Mouse (Mus musculus) hindbrain, embryonic 13.5 days (tissue): Measurements from ENCODE around the gene Pced1b. TPM values are rescaled to one million over a fixed set of nuclear protein-coding genes. Genes with fewer than 3 reads are reported as not detected.

Experiments used
- ATAC-seq: fragments of 200-750 bp; cut with Nextera tagmentation; 2 replicates; pipeline ENCODE4 v1.8.0; 2017; ENCODE audit warnings: moderate TSS enrichment; ENCODE audit not compliant: low FRiP score
- H3K27ac ChIP-seq: fragments of 300-500 bp; sonication (generic); 2 replicates; pipeline ENCODE4 v1.5.1; 2015; ENCODE audit warnings: inconsistent platforms, mild to moderate bottlenecking, moderate library complexity
- H3K27me3 ChIP-seq: fragments of 300-500 bp; sonication (generic); 2 replicates; pipeline ENCODE4 v1.6.1; 2015; ENCODE audit warnings: mild to moderate bottlenecking, inconsistent platforms
- H3K36me3 ChIP-seq: fragments of 300-500 bp; sonication (generic); 2 replicates; pipeline ENCODE4 v1.6.1; 2015; ENCODE audit warnings: mild to moderate bottlenecking, inconsistent platforms
- H3K4me1 ChIP-seq: fragments of 300-500 bp; sonication (generic); replicated peaks from 2 replicates; pipeline ENCODE4 v1.6.1; 2015; ENCODE audit warnings: inconsistent platforms
- H3K4me2 ChIP-seq: fragments of 300-500 bp; sonication (generic); 2 replicates; pipeline ENCODE4 v1.6.1; 2015; ENCODE audit warnings: inconsistent platforms, mild to moderate bottlenecking, moderate library complexity
- H3K4me3 ChIP-seq: fragments of 300-500 bp; sonication (generic); 2 replicates; pipeline ENCODE4 v1.5.1; 2015; ENCODE audit warnings: mild to moderate bottlenecking, inconsistent platforms
- H3K9ac ChIP-seq: fragments of 300-500 bp; sonication (generic); 2 replicates; pipeline ENCODE4 v1.6.1; 2015; ENCODE audit warnings: mild to moderate bottlenecking, inconsistent platforms
- H3K9me3 ChIP-seq: fragments of 300-500 bp; sonication (generic); 2 replicates; pipeline ENCODE4 v1.6.1; 2016; ENCODE audit warnings: inconsistent platforms
- WGBS: fragments of 180-500 bp; shearing (Covaris S2); methylation state at CpG from one replicate; pipeline ENCODE4 v1.1.7; 2015; 5-methylcytosine and 5-hydroxymethylcytosine counted together
- polyA plus RNA-seq: library from polyadenylated mRNA; unstranded; fragments of >200 nt; fragmentation: Nextera tagmentation; extraction: Ambion mirVana; gene quantifications from 2 replicates; pipeline ENCODE4 v1.2.1, GENCODE M21; 2015

The Pced1b gene
- polyA plus RNA-seq, 1 experiment from 2014 or later = 4.5 TPM

DNA sequence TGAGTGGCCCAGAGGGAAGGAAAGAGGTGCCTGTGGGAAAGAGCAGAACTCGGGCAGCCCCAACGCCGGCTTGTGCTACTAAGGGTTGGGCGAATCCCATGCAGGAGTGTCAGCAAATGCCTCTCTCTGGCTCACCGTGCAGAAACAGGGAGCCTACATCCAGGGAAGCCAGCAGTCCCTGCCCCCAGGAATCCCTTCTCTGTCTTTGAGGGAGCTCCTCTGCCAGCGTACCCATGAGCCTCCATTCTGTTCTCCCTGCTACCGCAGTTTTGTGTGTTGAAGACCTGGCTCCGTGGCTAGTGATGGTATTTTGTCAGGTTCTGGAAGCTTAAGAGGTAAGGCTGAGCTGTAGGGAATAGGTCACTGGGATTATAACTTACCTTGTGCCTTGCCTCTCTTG lies 33.2 kb downstream of the Pced1b start:
- Histone ChIP-seq H3K27ac (no peak overlapping the region), H3K4me2 (no peak overlapping the region), H3K36me3 (no peaks in the 10 kb centered on the region), H3K4me1 (peaks cover 34% of the 10 kb centered on the region), H3K27me3 (no peaks in the 10 kb centered on the region), H3K4me3 (no peak overlapping the region), H3K9me3 (no peaks in the 10 kb centered on the region), H3K9ac (no peak overlapping the region)
- no peak for ATAC-seq
- 92% methylated on average over 8 of the region's 8 CpGs for WGBS

DNA sequence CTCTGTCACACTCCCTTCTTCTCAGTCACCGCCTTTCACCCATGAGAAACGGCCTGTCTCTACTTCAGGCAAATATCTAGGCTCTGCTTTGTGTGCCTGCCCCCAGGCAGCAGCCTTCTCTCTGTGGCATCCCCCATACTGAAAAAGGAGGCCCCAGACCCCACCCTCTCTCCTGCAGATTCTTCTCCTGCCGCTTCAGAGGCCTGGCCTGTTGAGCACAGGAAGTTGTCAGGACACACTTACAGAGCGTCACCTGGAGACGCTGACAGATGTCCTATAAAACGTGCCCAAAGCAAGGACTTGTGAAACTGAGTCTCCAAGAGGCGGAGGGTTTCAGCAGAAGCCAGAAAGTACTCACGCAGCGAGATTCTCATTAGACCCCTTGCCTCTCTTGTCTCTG lies 33.9 kb downstream of the Pced1b start:
- no peak for ATAC-seq
- H3K9ac ChIP-seq = no peak overlapping the region
- no peaks in the 10 kb centered on the region for H3K9me3 ChIP-seq
- H3K4me3 ChIP-seq = no peak overlapping the region
- WGBS = 70% methylated on average over 9 of the region's 9 CpGs
- H3K27me3 ChIP-seq = no peaks in the 10 kb centered on the region
- H3K4me1 ChIP-seq = peaks cover 28% of the 10 kb centered on the region
- H3K27ac ChIP-seq = no peak overlapping the region
- H3K36me3 ChIP-seq = no peaks in the 10 kb centered on the region
- H3K4me2 ChIP-seq = no peak overlapping the region

DNA sequence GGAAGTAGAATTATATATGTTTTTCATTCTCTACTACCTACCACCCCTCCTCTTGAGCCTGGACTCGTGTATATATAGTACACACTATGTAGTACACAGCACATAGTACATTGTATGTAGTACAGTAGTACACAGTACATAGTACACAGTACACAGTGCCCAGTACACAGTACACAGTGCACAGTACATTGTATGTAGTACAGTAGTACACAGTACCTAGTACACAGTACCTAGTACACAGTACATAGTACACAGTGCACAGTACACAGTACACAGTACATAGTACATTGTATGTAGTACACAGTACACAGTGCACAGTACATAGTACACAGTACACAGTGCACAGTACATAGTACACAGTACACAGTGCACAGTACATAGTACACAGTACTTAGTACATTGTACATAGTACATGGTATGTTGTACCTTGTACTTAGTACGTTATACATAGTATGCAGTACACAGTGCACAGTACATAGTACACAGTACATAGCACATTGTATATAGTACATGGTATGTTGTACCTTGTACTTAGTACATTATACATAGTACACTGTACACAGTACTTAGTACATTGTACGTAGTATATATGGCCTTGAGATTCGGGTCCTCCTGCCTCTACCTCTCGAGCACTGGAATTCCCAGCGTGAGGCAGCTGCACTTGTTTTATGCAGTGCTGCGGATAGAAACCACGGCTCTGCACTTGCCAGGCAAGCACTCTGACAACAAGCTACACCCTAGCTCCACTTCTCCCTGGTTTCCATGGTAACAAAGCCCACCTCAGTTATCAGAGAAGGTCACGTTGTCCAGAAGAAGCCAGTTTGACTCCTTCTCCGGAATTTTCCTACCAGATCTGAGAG lies 35.0 kb downstream of the Pced1b start:
- H3K4me3 ChIP-seq = no peak overlapping the region
- no peak overlapping the region for H3K9ac ChIP-seq
- peaks cover 18% of the 10 kb centered on the region for H3K4me1 ChIP-seq
- no peaks in the 10 kb centered on the region for H3K36me3 ChIP-seq
- 68% methylated on average over 10 of the region's 10 CpGs for WGBS
- H3K4me2 ChIP-seq = no peak overlapping the region
- no peaks in the 10 kb centered on the region for H3K27me3 ChIP-seq
- peak overlapping the region; percentile 40; the same call in 1 of the 2 replicates for H3K27ac ChIP-seq
- ATAC-seq = peak; percentile 66
- H3K9me3 ChIP-seq = no peaks in the 10 kb centered on the region

DNA sequence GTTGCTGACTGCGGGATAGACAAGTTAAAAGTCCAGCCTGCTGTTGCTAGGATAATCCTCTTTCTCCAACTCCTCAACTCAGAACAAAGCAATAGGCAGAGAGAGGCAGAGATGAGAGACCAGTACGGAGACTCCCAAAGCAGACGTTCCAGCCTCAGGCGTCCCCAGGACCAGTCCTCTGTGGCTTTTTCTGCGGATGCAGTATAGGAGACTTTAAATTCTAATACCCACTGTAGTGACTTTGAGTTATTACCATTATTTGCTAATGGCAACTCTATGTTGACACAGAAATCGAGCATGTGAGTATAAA lies 35.6 kb downstream of the Pced1b start:
- 75% methylated on average over 6 of the region's 6 CpGs for WGBS
- Histone ChIP-seq H3K9me3 (no peaks in the 10 kb centered on the region), H3K4me1 (peaks cover 13% of the 10 kb centered on the region), H3K27ac (peak overlapping the region; percentile 40; the same call in 1 of the 2 replicates), H3K36me3 (no peaks in the 10 kb centered on the region), H3K9ac (no peak overlapping the region), H3K4me2 (no peak overlapping the region), H3K4me3 (no peak overlapping the region), H3K27me3 (no peaks in the 10 kb centered on the region)
- ATAC-seq = no peak

DNA sequence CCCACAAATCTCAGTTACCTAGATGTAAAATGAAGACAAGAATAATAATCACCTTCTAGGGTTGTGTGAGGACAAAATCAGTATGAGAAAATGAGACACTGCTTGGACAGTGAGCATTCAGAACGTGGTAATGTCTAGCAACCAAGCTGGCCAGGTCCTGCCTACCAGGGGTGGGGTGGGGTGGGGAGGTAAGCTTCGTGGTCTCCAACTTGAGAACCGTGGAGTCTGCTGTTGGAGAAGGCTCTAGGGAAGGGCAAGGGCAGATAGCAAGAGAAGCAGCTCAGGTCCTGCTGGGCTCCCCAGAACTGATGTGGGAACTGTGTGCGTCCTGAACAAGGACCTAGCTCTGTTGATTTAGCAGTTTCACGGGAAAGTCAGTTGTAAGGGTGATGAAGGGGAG lies 37.3 kb downstream of the Pced1b start:
- Histone ChIP-seq H3K9ac (no peak overlapping the region), H3K4me1 (peaks cover 13% of the 10 kb centered on the region), H3K27ac (no peak overlapping the region), H3K4me2 (no peak overlapping the region), H3K9me3 (no peaks in the 10 kb centered on the region), H3K4me3 (no peak overlapping the region), H3K36me3 (no peaks in the 10 kb centered on the region), H3K27me3 (no peaks in the 10 kb centered on the region)
- WGBS = 83% methylated on average over 5 of the region's 5 CpGs
- ATAC-seq = no peak

DNA sequence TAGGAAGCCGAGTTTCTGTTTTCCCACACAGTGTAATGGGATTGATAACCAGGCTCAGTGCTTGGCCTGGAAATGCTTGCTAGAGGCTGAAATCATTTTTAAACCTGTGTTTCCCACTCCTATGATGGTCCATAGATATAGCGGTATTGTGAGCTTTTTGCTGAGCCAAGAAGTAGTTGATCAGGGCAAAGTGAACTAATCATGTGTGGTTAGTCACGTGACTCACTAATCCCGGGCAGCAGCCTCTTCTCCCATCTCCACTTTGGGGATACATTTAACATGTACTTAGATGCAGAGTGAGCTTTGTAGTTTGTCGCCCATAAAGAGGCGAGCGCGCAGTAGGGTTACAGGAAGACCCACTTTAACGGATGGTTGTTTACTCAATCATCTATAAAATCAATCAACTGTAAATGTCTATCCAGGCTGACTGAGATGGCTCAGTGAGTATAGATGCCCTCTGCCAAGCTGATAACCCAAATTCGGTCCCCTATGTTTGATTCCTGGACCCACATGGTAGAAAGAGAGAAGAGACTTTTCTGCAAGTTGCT lies 38.8 kb downstream of the Pced1b start:
- H3K27me3 ChIP-seq = no peaks in the 10 kb centered on the region
- H3K4me2 ChIP-seq = no peak overlapping the region
- WGBS = 93% methylated on average over 10 of the region's 10 CpGs
- no peaks in the 10 kb centered on the region for H3K36me3 ChIP-seq
- H3K9ac ChIP-seq = no peak overlapping the region
- no peak overlapping the region for H3K4me3 ChIP-seq
- no peak overlapping the region for H3K27ac ChIP-seq
- peaks cover 13% of the 10 kb centered on the region for H3K4me1 ChIP-seq
- ATAC-seq = no peak
- H3K9me3 ChIP-seq = no peaks in the 10 kb centered on the region; the same call in 1 of the 2 replicates

DNA sequence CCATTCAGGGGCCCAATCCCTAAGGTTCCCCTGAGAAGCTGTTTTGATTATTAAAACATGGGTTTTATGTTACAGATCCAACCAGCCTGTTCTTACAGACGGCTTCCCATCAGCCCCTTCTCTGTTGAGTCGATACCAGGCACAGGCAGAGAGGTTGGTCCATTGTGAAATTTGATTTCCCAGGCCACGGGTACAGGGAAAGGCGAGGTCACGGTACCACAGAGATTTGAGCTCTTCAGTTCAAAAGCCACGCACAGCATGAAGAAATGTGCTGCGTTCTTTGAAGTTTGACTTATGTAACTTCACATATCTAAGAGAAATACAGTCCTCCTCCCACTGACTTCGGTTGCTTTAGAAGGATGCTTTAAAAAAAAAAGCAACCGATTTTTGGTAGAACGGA lies 39.8 kb downstream of the Pced1b start:
- no peaks in the 10 kb centered on the region; the same call in 1 of the 2 replicates for H3K9me3 ChIP-seq
- no peaks in the 10 kb centered on the region for H3K27me3 ChIP-seq
- peaks cover 13% of the 10 kb centered on the region for H3K4me1 ChIP-seq
- no peak overlapping the region for H3K27ac ChIP-seq
- no peak for ATAC-seq
- no peak overlapping the region for H3K4me3 ChIP-seq
- H3K9ac ChIP-seq = no peak overlapping the region
- 81% methylated on average over 10 of the region's 10 CpGs for WGBS
- no peak overlapping the region for H3K4me2 ChIP-seq
- no peaks in the 10 kb centered on the region for H3K36me3 ChIP-seq

DNA sequence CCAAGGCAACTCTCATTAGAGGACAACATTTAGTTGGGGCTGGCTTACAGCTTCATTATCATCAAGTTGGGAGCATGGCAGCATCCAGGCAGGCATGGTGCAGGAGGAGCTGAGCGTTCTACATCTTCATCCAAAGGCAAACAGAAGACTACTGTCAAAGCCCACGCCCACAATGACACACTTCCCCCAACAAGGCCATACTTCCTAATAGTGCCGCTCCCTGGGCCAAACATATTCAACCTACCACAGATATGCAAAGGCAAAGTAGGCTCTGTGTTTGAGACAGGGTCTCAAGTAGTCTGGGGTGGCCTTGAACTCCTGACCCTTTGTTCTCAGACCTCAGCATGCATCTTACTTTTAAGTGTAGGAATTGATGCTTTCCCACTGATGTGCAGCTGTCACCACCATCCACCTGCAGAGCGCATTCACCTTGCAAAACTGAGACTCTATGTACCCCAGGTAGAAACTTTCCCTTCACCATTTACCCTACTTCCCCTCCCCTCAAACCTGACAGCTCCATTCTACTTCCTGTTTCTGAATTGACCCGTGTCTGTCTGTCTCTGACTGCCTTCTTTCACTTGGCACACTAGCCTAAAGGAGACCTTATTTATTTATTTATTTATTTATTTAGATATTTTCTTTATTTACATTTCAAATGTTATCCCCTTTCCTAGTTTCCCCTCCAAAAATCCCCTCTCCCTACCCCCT lies 40.7 kb downstream of the Pced1b start:
- no peak for ATAC-seq
- H3K27ac ChIP-seq = no peak overlapping the region
- no peak overlapping the region for H3K9ac ChIP-seq
- peaks cover 7% of the 10 kb centered on the region; the same call in 1 of the 2 replicates for H3K4me1 ChIP-seq
- H3K27me3 ChIP-seq = no peaks in the 10 kb centered on the region
- 95% methylated on average over 5 of the region's 5 CpGs for WGBS
- H3K4me2 ChIP-seq = no peak overlapping the region
- no peaks in the 10 kb centered on the region; the same call in 1 of the 2 replicates for H3K9me3 ChIP-seq
- H3K4me3 ChIP-seq = no peak overlapping the region
- H3K36me3 ChIP-seq = no peaks in the 10 kb centered on the region

DNA sequence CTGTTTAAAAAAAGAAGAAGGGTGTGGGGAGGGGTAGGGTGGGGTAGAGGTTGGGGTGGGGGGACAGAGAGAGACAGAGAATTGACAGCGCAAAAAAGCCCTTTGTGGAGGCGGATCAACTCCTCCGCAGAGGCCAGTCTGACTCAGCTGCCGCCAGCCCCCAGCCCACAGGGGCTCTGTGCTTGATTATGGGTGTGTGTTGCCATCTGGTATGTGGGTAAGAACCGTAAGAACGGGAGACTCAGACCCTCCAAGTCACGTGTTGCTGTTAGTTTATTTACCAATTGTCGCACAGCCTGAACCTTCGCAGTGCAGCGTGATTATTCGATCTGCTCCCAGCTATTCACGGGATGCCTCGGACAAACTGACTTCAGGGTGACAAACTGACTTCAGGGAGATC lies 41.8 kb downstream of the Pced1b start:
- Histone ChIP-seq H3K36me3 (no peaks in the 10 kb centered on the region), H3K4me3 (no peak overlapping the region), H3K9me3 (no peaks in the 10 kb centered on the region; the same call in 1 of the 2 replicates), H3K4me2 (no peak overlapping the region), H3K4me1 (no peaks in the 10 kb centered on the region), H3K27me3 (no peaks in the 10 kb centered on the region), H3K9ac (no peak overlapping the region), H3K27ac (no peak overlapping the region)
- no peak for ATAC-seq
- 74% methylated on average over 13 of the region's 13 CpGs for WGBS

DNA sequence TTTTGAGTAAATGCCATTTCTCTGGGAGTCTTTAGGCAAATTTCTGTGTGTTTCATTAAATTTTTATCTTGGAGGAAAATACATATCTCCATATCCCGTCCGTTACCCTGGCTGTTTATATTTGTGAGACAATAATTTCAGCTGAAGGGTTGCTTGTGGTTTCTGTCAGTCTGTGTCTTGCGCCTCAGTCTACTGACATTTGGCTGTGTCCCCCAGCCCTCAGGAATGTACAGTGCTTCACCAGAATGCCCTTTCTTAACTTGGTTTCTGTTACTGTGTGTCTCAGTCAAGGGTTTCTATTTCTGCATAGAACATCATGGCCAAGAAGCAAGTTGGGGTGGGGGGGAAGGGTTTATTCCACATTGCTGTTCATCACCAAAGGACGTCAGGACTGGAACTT lies 42.3 kb downstream of the Pced1b start:
- H3K27ac ChIP-seq = no peak overlapping the region
- H3K27me3 ChIP-seq = no peaks in the 10 kb centered on the region
- no peaks in the 10 kb centered on the region; the same call in 1 of the 2 replicates for H3K9me3 ChIP-seq
- ATAC-seq = no peak
- H3K4me3 ChIP-seq = no peak overlapping the region
- H3K36me3 ChIP-seq = no peaks in the 10 kb centered on the region
- no peak overlapping the region for H3K4me2 ChIP-seq
- no peaks in the 10 kb centered on the region for H3K4me1 ChIP-seq
- WGBS = 88% methylated on average over 4 of the region's 4 CpGs
- no peak overlapping the region for H3K9ac ChIP-seq

DNA sequence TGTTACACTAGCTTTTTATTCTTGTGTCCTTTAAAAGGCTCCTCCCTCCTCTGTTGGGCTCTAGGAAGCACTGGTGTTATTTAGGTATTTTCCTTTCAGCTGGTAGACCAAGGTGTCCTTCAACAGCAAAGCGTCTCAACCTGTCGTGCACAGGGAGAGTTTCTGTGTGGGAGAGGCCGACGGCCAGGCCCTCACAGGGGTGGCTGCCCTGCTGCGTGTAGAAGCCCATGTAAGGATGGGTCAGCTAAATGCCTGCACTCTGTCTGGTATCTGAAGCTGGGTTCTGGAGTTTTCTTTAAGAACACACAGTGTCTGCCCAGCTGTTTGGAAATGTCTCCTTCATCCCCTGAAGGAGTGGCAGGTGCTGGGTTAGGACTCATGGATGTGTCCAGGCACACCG lies 43.4 kb downstream of the Pced1b start:
- Histone ChIP-seq H3K27ac (no peak overlapping the region), H3K27me3 (no peaks in the 10 kb centered on the region), H3K4me3 (no peak overlapping the region), H3K4me2 (no peak overlapping the region), H3K9me3 (no peaks in the 10 kb centered on the region; the same call in 1 of the 2 replicates), H3K9ac (no peak overlapping the region), H3K36me3 (peaks cover under 1% of the 10 kb centered on the region; the same call in 1 of the 2 replicates), H3K4me1 (no peaks in the 10 kb centered on the region)
- no peak for ATAC-seq
- 94% methylated on average over 6 of the region's 6 CpGs for WGBS

DNA sequence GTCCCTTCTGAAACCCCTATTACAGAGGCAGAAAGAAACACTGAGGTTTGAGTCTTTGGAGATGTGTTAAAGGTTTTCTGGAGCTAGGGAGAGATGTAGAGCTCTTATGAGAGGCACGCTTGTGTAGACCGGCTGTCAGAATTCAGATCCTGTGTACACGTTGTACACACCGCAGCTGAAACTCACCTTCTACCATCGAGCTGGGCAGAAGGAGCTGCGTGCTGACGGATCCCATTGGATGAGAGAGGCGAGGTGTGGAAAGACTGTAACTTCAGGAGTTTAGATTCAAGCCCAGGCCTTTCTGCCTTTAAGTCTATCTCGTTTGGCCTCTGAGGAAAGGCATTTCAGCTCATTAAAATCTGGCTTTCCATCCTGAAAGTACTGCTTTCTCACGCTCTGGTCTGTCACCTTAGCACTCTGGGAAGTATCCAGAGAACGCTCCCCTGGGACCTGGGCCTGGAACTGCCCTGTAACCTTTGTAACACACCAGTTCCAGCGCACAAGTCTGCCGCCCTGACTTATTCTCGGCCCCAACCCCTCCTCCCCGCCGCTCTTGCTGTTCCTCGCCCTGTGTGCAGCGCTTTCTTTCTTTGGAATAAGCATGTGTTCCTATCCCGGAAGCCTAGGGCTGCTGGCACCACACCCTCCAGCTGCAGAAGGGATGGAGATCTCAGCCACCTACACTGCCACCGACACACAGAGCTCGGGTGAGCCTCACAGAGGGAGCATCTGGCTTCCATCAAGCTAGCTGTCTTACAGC lies 44.6 kb downstream of the Pced1b start:
- ATAC-seq = no peak
- peaks cover 3% of the 10 kb centered on the region for H3K36me3 ChIP-seq
- no peaks in the 10 kb centered on the region for H3K4me1 ChIP-seq
- WGBS = 85% methylated on average over 21 of the region's 21 CpGs
- no peak overlapping the region for H3K27ac ChIP-seq
- no peaks in the 10 kb centered on the region; the same call in 1 of the 2 replicates for H3K9me3 ChIP-seq
- no peaks in the 10 kb centered on the region for H3K27me3 ChIP-seq
- no peak overlapping the region for H3K4me3 ChIP-seq
- no peak overlapping the region for H3K9ac ChIP-seq
- H3K4me2 ChIP-seq = no peak overlapping the region
